8 mouse cellular contexts compared by ENCODE assay signal in the genomic region with DNA sequence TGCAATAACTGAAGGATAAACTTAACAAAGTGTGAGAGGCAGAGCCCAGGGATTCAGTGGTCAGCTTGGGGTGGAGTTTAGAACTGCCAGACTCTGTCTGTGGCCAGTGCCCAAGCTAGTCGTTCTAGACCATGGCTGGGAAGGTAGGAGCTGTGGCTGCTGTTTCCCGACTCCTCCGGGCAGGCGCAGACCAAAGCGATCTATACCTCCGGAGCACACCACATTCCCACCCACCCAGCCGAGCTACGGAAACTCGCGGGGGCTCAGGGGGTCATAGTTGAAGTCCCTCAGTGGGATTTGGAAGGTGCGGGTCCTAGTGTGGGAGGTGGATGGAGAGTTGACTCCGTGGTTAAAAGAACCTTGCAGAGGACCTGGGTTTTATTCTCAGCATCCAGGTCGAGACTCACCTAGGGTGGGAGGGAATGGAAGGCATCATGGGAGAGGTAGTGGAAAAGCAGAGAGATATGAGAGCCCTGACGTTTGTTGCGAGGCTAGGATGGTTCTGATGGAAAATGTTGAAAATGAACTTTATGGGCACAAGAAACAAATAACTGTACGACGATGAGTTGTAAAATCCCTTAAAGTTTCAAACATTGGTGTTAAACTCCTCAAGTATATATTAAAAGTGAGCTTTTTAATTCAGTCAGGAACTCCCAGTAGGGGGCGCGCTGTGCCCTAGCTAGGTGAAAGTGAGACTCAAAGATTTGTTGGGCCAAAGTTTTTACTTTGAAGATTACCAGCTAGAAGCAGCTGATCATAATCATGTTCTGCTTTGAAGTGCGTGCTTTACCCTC. TPM values are rescaled to one million over a fixed set of nuclear protein-coding genes. Genes with fewer than 3 reads are reported as not detected.
DNase-seq lines count a peak whose midpoint lies in the region; ATAC-seq lines count a peak whose summit lies in the region.

No protein-coding gene starts in this region.

- no peaks in the 10 kb centered on the region for H3K36me3 ChIP-seq in hindbrain, embryonic 13.5 days

- peak; percentile 60 for DNase-seq in WW6 (ENCODE audit: low read depth, low spot score)
- peak; percentile 54 for DNase-seq in cerebellum, adult 9-11 months
- peak; percentile 44 to 90 for DNase-seq in frontal cortex, adult 2 months (ENCODE audit: extremely low spot score in 1 of 2, low spot score in 1 of 2)
- DNase-seq in layer of hippocampus, postnatal 14 days (ENCODE audit: low spot score in 2 of 2) = peak; percentile 43 to 63
- DNase-seq in lung, postnatal 14 days = peak; percentile 88
- peak; percentile 56 for DNase-seq in retina, postnatal 1 day
- DNase-seq in urinary bladder, postnatal 36 days (ENCODE audit: low spot score in 2 of 2) = peak; percentile 32 to 61

- peak overlapping the region; percentile 88 for H3K4me2 ChIP-seq in hindbrain, embryonic 13.5 days

- no peaks in the 10 kb centered on the region for H3K9me3 ChIP-seq in hindbrain, embryonic 13.5 days

- 2% methylated on average over 20 of the region's 20 CpGs for WGBS in hindbrain, embryonic 13.5 days

- H3K27me3 ChIP-seq in hindbrain, embryonic 13.5 days = no peaks in the 10 kb centered on the region

- peak overlapping the region; percentile 67 for H3K9ac ChIP-seq in hindbrain, embryonic 13.5 days

- H3K4me1 ChIP-seq in hindbrain, embryonic 13.5 days (replicated peaks) = peaks cover 8% of the 10 kb centered on the region

- H3K27ac ChIP-seq in hindbrain, embryonic 13.5 days = no peak overlapping the region

- ATAC-seq in hindbrain, embryonic 13.5 days (ENCODE audit: low FRiP score) = no peak; the same call in 1 of the 2 replicates

- H3K4me3 ChIP-seq in hindbrain, embryonic 13.5 days = peak overlapping the region; percentile 61

RNA-seq across cellular contexts. Expression of gene Tspan9, which starts 57.6 kb away (rescaled TPM):
- polyA plus RNA-seq in frontal cortex, adult 2 months (2012; rRNA removed) = 56.9 and 60.6 TPM in 2 replicates
- polyA plus RNA-seq in hindbrain, embryonic 13.5 days (2015; fragmentation: Nextera tagmentation; extraction: Ambion mirVana) = 32.7 and 35.8 TPM in 2 replicates
- total RNA-seq in layer of hippocampus, postnatal 14 days (2021) = 10 to 100 TPM; 62.9 to 72.9 TPM
